Mouse (Mus musculus): ENCODE measurements around the gene Arhgap19.
A peak's percentile ranks its signal among the peaks of the same experiment; 100 is the strongest.

Gene Arhgap19

GRCm38 (mm10) chr19:41737657-41738428, 64.0 kb downstream of the Arhgap19 start:
- DNase-seq = peak; percentile 59

- peak; percentile 69 for DNase-seq
These were observed 67.2 kb downstream of the Arhgap19 start for GRCm38 (mm10) chr19:41734685-41735084.

GRCm38 (mm10) chr19:41725491-41725890, 76.4 kb downstream of the Arhgap19 start:
- DNase-seq = no peak

GRCm38 (mm10) chr19:41724831-41725470, 76.9 kb downstream of the Arhgap19 start:
- DNase-seq = no peak

- no peak for DNase-seq
These were observed 78.5 kb downstream of the Arhgap19 start for GRCm38 (mm10) chr19:41723337-41723736.

- DNase-seq = no peak
These were observed 82.4 kb downstream of the Arhgap19 start for GRCm38 (mm10) chr19:41719436-41719835.
